Mouse (Mus musculus) lung, embryonic 14.5 days (tissue): ENCODE data around the gene Selplg. TPM values are rescaled to one million over a fixed set of nuclear protein-coding genes. Genes with fewer than 3 reads are reported as not detected.

Source experiments
- ATAC-seq: fragments of 200-750 bp; cut with Nextera tagmentation; 2 replicates; pipeline ENCODE4 v1.8.0; 2017; ENCODE audit warnings: mild to moderate bottlenecking, moderate TSS enrichment, moderate library complexity; ENCODE audit not compliant: insufficient read depth
- DNase-seq: peaks from one replicate; pipeline ENCODE4 v3.0.0-alpha.2; 2015
- H3K27ac ChIP-seq: fragments of 300-500 bp; sonication (generic); 2 replicates; pipeline ENCODE4 v1.5.1; 2014; ENCODE audit warnings: low read depth, mild to moderate bottlenecking, moderate library complexity
- H3K27me3 ChIP-seq: fragments of 300-500 bp; sonication (generic); 2 replicates; pipeline ENCODE4 v1.6.1; 2014; ENCODE audit warnings: low read length, control low read depth; ENCODE audit not compliant: insufficient read depth
- H3K36me3 ChIP-seq: fragments of 300-500 bp; sonication (generic); 2 replicates; pipeline ENCODE4 v1.6.1; 2014; ENCODE audit warnings: control low read depth; ENCODE audit not compliant: insufficient read depth
- H3K4me1 ChIP-seq: fragments of 300-500 bp; sonication (generic); 2 replicates; pipeline ENCODE4 v1.6.1; 2014; ENCODE audit warnings: antibody characterized with exemption, control low read depth; ENCODE audit not compliant: insufficient read depth
- H3K4me2 ChIP-seq: fragments of 300-500 bp; sonication (generic); 2 replicates; pipeline ENCODE4 v1.6.1; 2014; ENCODE audit warnings: mild to moderate bottlenecking
- H3K4me3 ChIP-seq: fragments of 300-500 bp; sonication (generic); 2 replicates; pipeline ENCODE4 v1.5.1; 2014; ENCODE audit warnings: low read depth, low read length
- H3K9ac ChIP-seq: fragments of 300-500 bp; sonication (generic); 2 replicates; pipeline ENCODE4 v1.6.1; 2014
- H3K9me3 ChIP-seq: fragments of 300-500 bp; sonication (generic); 2 replicates; pipeline ENCODE4 v1.6.1; 2016; ENCODE audit warnings: low read depth, low read length, control low read depth
- CTCF ChIP-seq: IDR thresholded peaks from 2 replicates; pipeline ENCODE4 v1.5.1; 2016; ENCODE audit warnings: antibody characterized with exemption, low read depth
- WGBS: fragments of 180-500 bp; shearing (Covaris S2); extraction: QIAGEN DNeasy Blood & Tissue Kit; methylation state at CpG from one replicate; pipeline ENCODE4 v1.1.7; 2014; 5-methylcytosine and 5-hydroxymethylcytosine counted together
- polyA plus RNA-seq: library from polyadenylated mRNA; unstranded; fragments of >200 nt; fragmentation: Nextera tagmentation; extraction: Ambion mirVana; gene quantifications from 2 replicates; pipeline ENCODE4 v1.2.1, GENCODE M21; 2014

The Selplg gene
- polyA plus RNA-seq, 1 experiment from 2014 or later = 3.4 TPM

DNA sequence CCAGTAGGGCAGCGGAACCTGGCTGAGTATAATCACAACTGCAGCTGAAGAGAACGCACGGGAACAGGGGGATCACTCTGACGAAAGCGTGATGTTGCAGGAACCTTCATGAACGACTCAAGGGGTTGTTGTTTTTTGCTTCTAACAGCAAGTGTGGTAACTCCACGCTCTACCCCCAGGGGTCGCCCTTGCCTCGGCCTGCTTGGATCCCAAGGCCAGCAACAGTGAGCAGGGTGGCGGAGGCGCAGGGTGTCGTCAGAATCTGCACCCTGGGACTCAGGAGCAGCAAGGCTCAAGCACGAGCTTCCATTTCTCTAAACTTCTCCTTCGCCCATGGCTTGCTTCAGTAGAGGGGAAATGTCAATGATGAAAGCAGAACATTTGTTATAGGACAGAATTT, 22.1 kb upstream of the Selplg start:
- Histone ChIP-seq H3K4me2 (no peak overlapping the region), H3K36me3 (peaks cover 27% of the 10 kb centered on the region), H3K9ac (no peak overlapping the region), H3K9me3 (no peaks in the 10 kb centered on the region), H3K27ac (no peak overlapping the region), H3K27me3 (no peaks in the 10 kb centered on the region), H3K4me3 (no peak overlapping the region), H3K4me1 (peaks cover 6% of the 10 kb centered on the region)
- no peak for ATAC-seq
- peak; percentile 97 for TF ChIP-seq CTCF
- WGBS = 37% methylated on average over 14 of the region's 14 CpGs
- DNase-seq = peak; percentile 90

DNA sequence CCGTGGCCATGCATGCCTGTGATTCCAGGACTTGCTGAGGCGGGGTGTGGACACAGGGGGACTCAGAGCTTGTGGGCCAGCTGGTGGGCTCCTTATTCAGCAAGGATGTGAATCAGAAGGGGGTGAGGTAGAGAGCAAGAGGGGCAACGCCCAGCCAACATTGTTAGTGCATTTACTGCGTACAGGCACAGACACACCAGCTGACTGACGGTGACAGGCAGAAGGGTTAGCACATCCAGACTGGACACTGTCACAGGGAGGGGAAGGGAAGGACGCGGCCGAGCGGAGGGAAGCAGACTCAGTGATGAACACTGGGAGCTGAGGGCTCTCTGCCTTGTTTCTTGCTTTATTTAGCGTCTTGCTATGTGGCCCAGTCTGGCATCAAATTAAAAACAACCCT, 21.1 kb upstream of the Selplg start:
- H3K9ac ChIP-seq = no peak overlapping the region
- no peak overlapping the region for H3K27ac ChIP-seq
- H3K4me1 ChIP-seq = no peaks in the 10 kb centered on the region
- H3K4me3 ChIP-seq = no peak overlapping the region
- H3K27me3 ChIP-seq = no peaks in the 10 kb centered on the region
- ATAC-seq = no peak
- peaks cover 36% of the 10 kb centered on the region for H3K36me3 ChIP-seq
- TF ChIP-seq CTCF = no peak
- DNase-seq = no peak
- 84% methylated on average over 10 of the region's 10 CpGs for WGBS
- no peaks in the 10 kb centered on the region for H3K9me3 ChIP-seq
- no peak overlapping the region for H3K4me2 ChIP-seq

DNA sequence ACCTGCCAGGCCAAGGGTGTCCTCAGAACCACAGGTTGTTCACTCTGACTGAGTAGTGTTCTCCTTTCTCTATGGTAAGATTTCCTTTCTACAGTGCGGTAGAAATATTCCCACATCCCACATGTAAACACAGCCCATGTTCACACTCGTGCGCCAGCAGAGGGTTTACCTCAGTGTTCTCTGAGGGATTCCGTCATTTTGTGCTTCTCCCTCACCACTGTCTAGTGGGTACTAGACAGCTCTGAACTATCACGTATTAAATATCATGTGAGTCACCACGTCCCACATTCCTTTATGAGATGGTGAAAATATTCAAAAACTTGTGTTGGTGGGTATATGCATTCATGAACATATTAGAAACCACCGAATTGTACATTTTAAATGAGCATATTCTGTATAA, 20.0 kb upstream of the Selplg start:
- WGBS = 73% methylated on average over 7 of the region's 7 CpGs
- DNase-seq (no peak), ATAC-seq (no peak)
- peaks cover 46% of the 10 kb centered on the region for H3K36me3 ChIP-seq
- H3K4me1 ChIP-seq = no peaks in the 10 kb centered on the region
- H3K27ac ChIP-seq = no peak overlapping the region
- no peaks in the 10 kb centered on the region for H3K9me3 ChIP-seq
- no peak overlapping the region for H3K9ac ChIP-seq
- no peak for TF ChIP-seq CTCF
- H3K4me2 ChIP-seq = no peak overlapping the region
- H3K4me3 ChIP-seq = no peak overlapping the region
- no peaks in the 10 kb centered on the region for H3K27me3 ChIP-seq

DNA sequence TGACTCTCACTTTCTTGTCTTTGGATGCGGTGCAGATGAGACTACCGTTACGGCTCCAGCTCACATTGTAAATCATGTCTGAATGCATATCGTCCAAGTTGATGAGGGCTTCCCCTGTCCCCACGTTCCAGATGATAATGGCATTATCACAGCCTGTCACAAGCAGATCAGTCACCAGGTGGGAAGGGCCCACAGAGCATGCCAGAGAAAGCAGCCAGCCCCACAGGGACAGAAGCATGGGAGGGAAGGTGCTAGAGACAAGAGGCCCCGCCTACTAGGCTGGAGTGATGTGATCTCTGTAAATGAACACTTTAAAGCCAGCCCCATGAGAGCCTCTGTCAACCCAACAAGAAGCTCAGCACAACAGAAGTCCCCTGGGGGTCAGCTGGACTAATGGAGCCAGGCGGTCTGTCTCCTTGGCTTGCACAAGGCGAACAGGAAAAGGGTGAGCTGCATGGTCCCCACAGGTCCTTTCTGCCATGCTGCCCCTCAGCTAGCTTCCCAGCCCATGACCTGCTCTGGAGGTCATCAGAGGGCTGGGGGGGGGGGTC, 18.3 kb upstream of the Selplg start:
- Histone ChIP-seq H3K4me3 (no peak overlapping the region), H3K36me3 (peaks cover 62% of the 10 kb centered on the region), H3K27ac (no peak overlapping the region), H3K27me3 (no peaks in the 10 kb centered on the region), H3K4me1 (no peaks in the 10 kb centered on the region), H3K9ac (no peak overlapping the region), H3K9me3 (no peaks in the 10 kb centered on the region), H3K4me2 (no peak overlapping the region)
- no peak for TF ChIP-seq CTCF
- no peak for ATAC-seq
- WGBS = 54% methylated on average over 8 of the region's 8 CpGs
- DNase-seq = no peak

DNA sequence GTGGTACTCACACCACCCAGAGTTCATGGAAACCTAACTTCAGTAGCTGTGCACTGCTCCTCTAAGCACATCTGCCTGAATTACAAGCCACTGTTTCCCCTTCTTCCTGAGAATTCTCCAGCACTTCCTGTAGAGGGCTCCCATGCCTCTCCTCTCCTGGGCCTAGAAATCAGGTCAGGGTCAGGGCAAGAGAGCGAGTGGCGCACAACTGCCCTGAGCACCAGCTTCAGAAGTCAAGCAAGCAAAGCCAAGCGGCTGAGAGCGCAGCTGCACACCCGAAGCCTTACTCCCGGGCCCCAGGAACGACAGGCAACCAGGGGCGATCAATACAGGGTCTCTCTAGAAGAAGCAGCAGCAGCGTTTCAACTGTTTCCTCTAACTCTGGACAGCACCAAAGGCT, 15.2 kb upstream of the Selplg start:
- no peaks in the 10 kb centered on the region for H3K27me3 ChIP-seq
- 73% methylated on average over 9 of the region's 9 CpGs for WGBS
- TF ChIP-seq CTCF = 0 out of 2 replicates have a peak, but pooled peaks have one; percentile 2

DNA sequence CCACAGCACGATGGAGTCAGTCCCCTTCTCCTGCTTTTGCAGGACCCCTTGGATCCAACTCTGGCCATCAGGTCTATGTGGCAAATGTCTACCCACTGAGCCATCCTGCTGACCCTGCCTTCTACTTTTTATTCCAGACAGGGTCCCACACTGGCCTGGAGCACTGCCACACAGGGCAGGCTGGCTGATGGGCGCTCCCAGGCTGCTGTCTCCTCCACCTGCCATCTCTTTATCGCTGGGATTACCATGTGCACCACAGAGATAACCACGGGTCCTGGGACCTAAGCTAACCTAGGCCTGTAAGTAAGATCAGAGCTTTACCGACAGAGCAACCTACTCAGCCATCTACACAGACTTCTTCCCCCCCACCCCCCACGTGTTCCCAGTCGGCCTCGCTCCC, 14.2 kb upstream of the Selplg start:
- no peaks in the 10 kb centered on the region for H3K27me3 ChIP-seq
- TF ChIP-seq CTCF = no peak
- no peak; the same call in 1 of the 2 replicates for ATAC-seq

More for the DNA sequence above, 15.2 kb upstream of the Selplg start:
- no peak overlapping the region for H3K27ac ChIP-seq
- DNase-seq (no peak), ATAC-seq (no peak)
- H3K4me2 ChIP-seq = no peak overlapping the region
- H3K36me3 ChIP-seq = peaks cover 85% of the 10 kb centered on the region
- no peak overlapping the region for H3K4me3 ChIP-seq
- H3K4me1 ChIP-seq = no peaks in the 10 kb centered on the region; the same call in 1 of the 2 replicates
- H3K9ac ChIP-seq = no peak overlapping the region
- no peaks in the 10 kb centered on the region for H3K9me3 ChIP-seq

DNA sequence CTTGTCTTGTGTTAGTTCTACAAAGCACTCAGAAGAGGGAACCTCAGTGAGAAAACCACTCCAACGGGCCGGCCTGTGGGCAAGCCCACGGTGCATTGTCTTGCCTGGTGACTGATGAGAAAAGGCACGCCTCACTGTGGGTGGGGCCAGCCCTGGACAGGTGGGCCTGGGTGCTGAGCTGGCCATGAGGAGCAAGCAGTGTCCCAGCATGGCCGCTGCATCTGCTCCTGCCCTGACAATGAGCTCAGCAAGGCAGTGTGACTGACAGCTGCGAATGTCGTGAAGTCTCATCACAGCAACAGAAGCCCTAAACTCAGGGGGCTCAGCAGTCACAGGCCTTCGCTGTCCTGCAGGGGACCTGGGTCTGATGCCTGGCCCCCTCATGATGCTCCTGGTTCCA, 13.2 kb upstream of the Selplg start:
- 84% methylated on average over 8 of the region's 8 CpGs for WGBS
- DNase-seq = no peak
- no peak for ATAC-seq
- Histone ChIP-seq H3K9ac (no peak overlapping the region), H3K4me3 (no peak overlapping the region), H3K4me2 (no peak overlapping the region), H3K27me3 (no peaks in the 10 kb centered on the region), H3K4me1 (no peaks in the 10 kb centered on the region; the same call in 1 of the 2 replicates), H3K27ac (no peak overlapping the region), H3K9me3 (no peaks in the 10 kb centered on the region), H3K36me3 (peaks cover 88% of the 10 kb centered on the region)
- TF ChIP-seq CTCF = no peak

More for the DNA sequence above, 14.2 kb upstream of the Selplg start:
- Histone ChIP-seq H3K4me2 (no peak overlapping the region), H3K4me3 (no peak overlapping the region), H3K36me3 (peaks cover 91% of the 10 kb centered on the region), H3K4me1 (no peaks in the 10 kb centered on the region; the same call in 1 of the 2 replicates), H3K9me3 (no peaks in the 10 kb centered on the region), H3K9ac (no peak overlapping the region), H3K27ac (no peak overlapping the region)
- 88% methylated on average over 8 of the region's 8 CpGs for WGBS
- no peak for DNase-seq
